Mouse (Mus musculus) forebrain, embryonic 11.5 days (tissue): ENCODE measurements at regions not wholly inside any gene's neighbourhood (a gene's known extent, or its start where the extent isn't known, plus 50 kb on each side); places are given as distances from the start of the nearest gene placed in this dataset.

ENCODE experiments used
- ATAC-seq: fragments of 200-750 bp; cut with Nextera tagmentation; replicated peaks from 2 replicates; pipeline ENCODE4 v1.8.0; 2017; ENCODE audit warnings: moderate TSS enrichment; ENCODE audit not compliant: low FRiP score
- DNase-seq: peaks from one replicate; pipeline ENCODE4 v3.0.0-alpha.2; 2017; ENCODE audit warnings: low spot score
- H3K27ac ChIP-seq: fragments of 300-500 bp; sonication (generic); 2 replicates; pipeline ENCODE4 v1.5.1; 2014; ENCODE audit warnings: low read depth, low read length
- H3K27me3 ChIP-seq: fragments of 300-500 bp; sonication (generic); 2 replicates; pipeline ENCODE4 v1.6.1; 2014; ENCODE audit warnings: mild to moderate bottlenecking, low read length, mixed read lengths; ENCODE audit not compliant: control insufficient read depth, insufficient read depth
- H3K36me3 ChIP-seq: fragments of 300-500 bp; sonication (generic); 2 replicates; pipeline ENCODE4 v1.6.1; 2014; ENCODE audit warnings: mild to moderate bottlenecking, low read length, moderate library complexity, mixed read lengths; ENCODE audit not compliant: control insufficient read depth, insufficient read depth
- H3K4me1 ChIP-seq: fragments of 300-500 bp; sonication (generic); replicated peaks from 2 replicates; pipeline ENCODE4 v1.6.1; 2014; ENCODE audit warnings: low read length, mixed read lengths; ENCODE audit not compliant: control insufficient read depth, insufficient read depth
- H3K4me2 ChIP-seq: fragments of 300-500 bp; sonication (generic); 2 replicates; pipeline ENCODE4 v1.6.1; 2014; ENCODE audit warnings: low read depth, mild to moderate bottlenecking, low read length, moderate library complexity, mixed read lengths; ENCODE audit not compliant: severe bottlenecking
- H3K4me3 ChIP-seq: fragments of 300-500 bp; sonication (generic); 2 replicates; pipeline ENCODE4 v1.5.1; 2014; ENCODE audit warnings: low read depth, low read length
- H3K9ac ChIP-seq: fragments of 300-500 bp; sonication (generic); 2 replicates; pipeline ENCODE4 v1.6.1; 2014; ENCODE audit warnings: low read length
- H3K9me3 ChIP-seq: fragments of 300-500 bp; sonication (generic); 2 replicates; pipeline ENCODE4 v1.6.1; 2016; ENCODE audit warnings: low read length, mixed read lengths; ENCODE audit not compliant: control insufficient read depth
- WGBS: fragments of 180-500 bp; shearing (Covaris S2); extraction: QIAGEN DNeasy Blood & Tissue Kit; methylation state at CpG from one replicate; pipeline ENCODE4 v1.1.7; 2014; 5-methylcytosine and 5-hydroxymethylcytosine counted together

DNA sequence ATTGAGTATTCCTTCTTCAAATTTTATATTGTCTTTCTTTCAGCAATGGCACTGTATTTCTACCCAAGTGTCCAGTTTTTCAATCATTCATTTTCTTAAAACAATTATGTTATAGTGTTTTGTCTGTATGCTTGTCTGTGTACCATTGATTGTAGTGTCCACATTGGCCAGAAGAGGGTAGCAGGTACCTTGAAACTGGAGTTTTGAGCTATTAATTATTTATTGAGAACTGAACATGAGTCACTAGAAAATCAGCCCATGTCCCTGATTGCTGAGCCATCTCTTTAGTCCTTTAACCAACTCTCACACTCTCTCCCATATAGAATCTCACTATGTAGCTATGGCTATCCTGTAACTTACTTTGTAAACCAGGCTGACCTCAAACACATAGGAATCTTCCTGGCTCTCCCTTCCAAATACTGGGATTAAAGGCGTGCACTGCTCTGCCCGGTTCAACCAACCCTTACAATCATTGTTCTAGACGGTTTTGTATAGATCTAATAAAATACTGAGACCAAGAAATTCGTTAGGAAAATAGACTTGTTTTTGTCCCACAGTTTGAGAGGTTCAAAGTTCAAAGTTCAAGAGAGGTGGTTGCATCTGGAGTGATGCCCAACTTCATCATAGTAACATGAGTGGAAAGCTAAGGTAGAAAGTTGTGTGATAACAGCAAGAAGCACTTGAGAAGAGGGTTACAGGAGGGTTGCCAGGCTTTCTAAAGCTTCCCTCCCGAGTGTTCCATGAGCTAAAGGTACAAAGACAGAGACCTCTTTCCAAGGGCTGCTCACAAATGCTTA is 85.6 kb upstream of the Pot1a start:
- no peak for ATAC-seq
- WGBS: 67% methylated on average over 5 of the region's 5 CpGs
- no peaks in the 10 kb centered on the region for H3K36me3 ChIP-seq
- H3K4me1 ChIP-seq: no peaks in the 10 kb centered on the region
- H3K4me2 ChIP-seq: no peak overlapping the region
- no peaks in the 10 kb centered on the region for H3K27me3 ChIP-seq
- H3K9me3 ChIP-seq: no peaks in the 10 kb centered on the region
- no peak overlapping the region for H3K27ac ChIP-seq
- no peak for DNase-seq
- no peak overlapping the region for H3K9ac ChIP-seq
- H3K4me3 ChIP-seq: no peak overlapping the region

DNA sequence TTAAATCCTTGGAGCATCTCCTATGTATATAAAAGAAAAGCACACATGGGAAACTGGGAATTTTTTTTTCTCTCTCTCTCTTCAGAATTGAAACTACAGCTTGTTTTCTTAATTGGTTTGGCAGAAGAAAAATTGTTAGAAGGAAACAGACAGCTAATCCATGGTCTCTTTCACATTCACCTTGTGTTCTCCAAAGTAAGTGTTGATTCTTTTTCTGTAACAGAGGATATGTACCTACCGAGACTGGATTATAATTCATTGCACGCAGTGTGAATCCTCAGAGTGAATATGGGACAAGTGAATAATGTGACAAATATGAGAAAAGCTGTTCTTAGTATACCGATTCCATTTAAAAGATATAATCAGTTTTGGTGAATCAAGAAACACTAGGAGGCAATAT is 58.9 kb upstream of the Pot1a start:
- 91% methylated on average over 3 of the region's 3 CpGs for WGBS

More for the DNA sequence above, 58.9 kb upstream of the Pot1a start:
- H3K4me1 ChIP-seq: no peaks in the 10 kb centered on the region
- H3K27ac ChIP-seq: no peak overlapping the region
- H3K4me2 ChIP-seq: no peak overlapping the region
- no peak overlapping the region for H3K4me3 ChIP-seq
- H3K27me3 ChIP-seq: no peaks in the 10 kb centered on the region
- no peaks in the 10 kb centered on the region for H3K36me3 ChIP-seq
- no peak overlapping the region for H3K9ac ChIP-seq
- ATAC-seq: no peak
- H3K9me3 ChIP-seq: no peaks in the 10 kb centered on the region
- no peak for DNase-seq
